Mouse (Mus musculus) cerebellum, postnatal 14 days (tissue): ENCODE data around the gene Gm17660.
A peak's percentile ranks its signal among the peaks of the same experiment; 100 is the strongest.

Source experiments
- DNase-seq, 2 experiments: peaks; one replicate each; pipeline ENCODE4 v3.0.0; 2021; ENCODE audit warnings: mixed read lengths in 2 of 2

The Gm17660 gene

GRCm38 (mm10) chr5:104077508-104077907 lies at the start of gene Gm17660:
Gm17660 (minus strand) TSS chr5:104077608.
- DNase-seq = no peak

GRCm38 (mm10) chr5:104126561-104127320 lies 49.3 kb upstream of the Gm17660 start:
- DNase-seq = no peak

- no peak for DNase-seq
Measured at GRCm38 (mm10) chr5:104124016-104124658, 46.7 kb upstream of the Gm17660 start.

GRCm38 (mm10) chr5:104115890-104116289 lies 38.5 kb upstream of the Gm17660 start:
- peak; percentile 38 to 42 for DNase-seq

GRCm38 (mm10) chr5:104115118-104115517 lies 37.7 kb upstream of the Gm17660 start:
- DNase-seq = peak; percentile 59 to 76

- DNase-seq = peak; percentile 51 to 62
Measured at GRCm38 (mm10) chr5:104113491-104114172, 36.2 kb upstream of the Gm17660 start, which contains the start of gene Sparcl1. Sparcl1 (minus strand) TSS chr5:104113733.

GRCm38 (mm10) chr5:104112511-104112910 lies 35.1 kb upstream of the Gm17660 start:
- no peak for DNase-seq

- no peak for DNase-seq
Measured at GRCm38 (mm10) chr5:104112016-104112415, 34.6 kb upstream of the Gm17660 start.

GRCm38 (mm10) chr5:104110171-104110920 lies 32.9 kb upstream of the Gm17660 start:
- DNase-seq = peak in 1 of 2 experiments; percentile 20

GRCm38 (mm10) chr5:104109516-104109915 lies 32.1 kb upstream of the Gm17660 start:
- peak in 1 of 2 experiments; percentile 20 for DNase-seq

GRCm38 (mm10) chr5:104108879-104109369 lies 31.5 kb upstream of the Gm17660 start:
- DNase-seq = peak; percentile 57 to 58

GRCm38 (mm10) chr5:104108127-104108875 lies 30.9 kb upstream of the Gm17660 start:
- peak; percentile 21 to 32 for DNase-seq

GRCm38 (mm10) chr5:104104111-104104510 lies 26.7 kb upstream of the Gm17660 start:
- DNase-seq = no peak

- no peak for DNase-seq
Measured at GRCm38 (mm10) chr5:104103171-104103570, 25.8 kb upstream of the Gm17660 start.

- no peak for DNase-seq
Measured at GRCm38 (mm10) chr5:104101678-104102531, 24.5 kb upstream of the Gm17660 start.

GRCm38 (mm10) chr5:104096078-104096938 lies 18.9 kb upstream of the Gm17660 start:
- DNase-seq = no peak

GRCm38 (mm10) chr5:104095416-104096077 lies 18.1 kb upstream of the Gm17660 start:
- no peak for DNase-seq

- DNase-seq = peak in 1 of 2 experiments; percentile 44
Measured at GRCm38 (mm10) chr5:104089751-104090150, 12.3 kb upstream of the Gm17660 start.

GRCm38 (mm10) chr5:104085366-104085765 lies 8.0 kb upstream of the Gm17660 start:
- DNase-seq = no peak
